ENCODE assay signal across 9 mouse cellular contexts in genomic region chr4:32170106-32170459, GRCm38 (mm10).
DNase-seq lines count a peak whose midpoint lies in the region; ATAC-seq lines count a peak whose summit lies in the region.
"Had no signal": no experiment of that assay in that cellular context is flagged by ENCODE, and none has a peak within 500 bp of the region (broad histone marks: within the 10 kb centered on the region; RNA-seq: fewer than 3 reads in every experiment).

No protein-coding gene starts in this region.

- no peak overlapping the region for H3K9ac ChIP-seq in kidney, embryonic 15.5 days
- H3K9ac ChIP-seq: hindbrain, embryonic 13.5 days had no signal

- H3K9me3 ChIP-seq in kidney, embryonic 15.5 days (replicated peaks), result no peaks in the 10 kb centered on the region
- no peaks in the 10 kb centered on the region for H3K9me3 ChIP-seq in limb, embryonic 10.5 days (replicated peaks)
- H3K9me3 ChIP-seq: hindbrain, embryonic 13.5 days had no signal

- peaks cover 27% of the 10 kb centered on the region for H3K4me1 ChIP-seq in kidney, embryonic 15.5 days
- H3K4me1 ChIP-seq in limb, embryonic 10.5 days, result peaks cover 62% of the 10 kb centered on the region
- H3K4me1 ChIP-seq: hindbrain, embryonic 13.5 days had no signal

- H3K36me3 ChIP-seq in kidney, embryonic 15.5 days, result no peaks in the 10 kb centered on the region
- H3K36me3 ChIP-seq in limb, embryonic 10.5 days, result no peaks in the 10 kb centered on the region
- H3K36me3 ChIP-seq: hindbrain, embryonic 13.5 days had no signal

- 30% methylated on average over 4 of the region's 4 CpGs for WGBS in kidney, embryonic 15.5 days
- WGBS in limb, embryonic 10.5 days, result 43% methylated on average over 4 of the region's 4 CpGs

- H3K4me3 ChIP-seq in kidney, embryonic 15.5 days (replicated peaks), result no peak overlapping the region
- H3K4me3 ChIP-seq in limb, embryonic 10.5 days, result no peak overlapping the region
- H3K4me3 ChIP-seq: hindbrain, embryonic 13.5 days had no signal

- peak overlapping the region; percentile 15; the same call in 1 of the 2 replicates for H3K4me2 ChIP-seq in kidney, embryonic 15.5 days
- H3K4me2 ChIP-seq: hindbrain, embryonic 13.5 days had no signal

- ATAC-seq in kidney, embryonic 15.5 days (replicated peaks; ENCODE audit: low FRiP score), result no peak
- ATAC-seq in CD4-positive, CD25-positive, alpha-beta regulatory T cell, adult 4 months, result no peak

- DNase-seq in kidney, postnatal 36 days, result no peak
- DNase-seq in Muller cell, postnatal 12 days (ENCODE audit: inconsistent ontology term), result peak; percentile 91
- no peak for DNase-seq in limb, embryonic 10.5 days (ENCODE audit: low spot score)
- DNase-seq in naive thymus-derived CD4-positive, alpha-beta T cell, adult 2 months (ENCODE audit: low read depth), result peak; percentile 15
- no peak for DNase-seq in layer of hippocampus, adult 11-12 months (ENCODE audit: low spot score)
- DNase-seq: kidney, adult 2 months had no signal

- H3K27ac ChIP-seq in kidney, embryonic 15.5 days, result peak overlapping the region; percentile 34; the same call in 1 of the 2 replicates
- H3K27ac ChIP-seq in limb, embryonic 10.5 days, result peak overlapping the region; percentile 70
- H3K27ac ChIP-seq: hindbrain, embryonic 13.5 days had no signal

- H3K27me3 ChIP-seq in kidney, embryonic 15.5 days, result no peaks in the 10 kb centered on the region
- no peaks in the 10 kb centered on the region for H3K27me3 ChIP-seq in limb, embryonic 10.5 days (ENCODE audit: low read depth, poor library complexity, severe bottlenecking)
- H3K27me3 ChIP-seq: hindbrain, embryonic 13.5 days had no signal

Comparison
In these comparisons a context has a peak if more than half of its experiments do, and no peak if none do; other contexts are left out.
1. DNase-seq: peak in Muller cell, postnatal 12 days (single experiment) and naive thymus-derived CD4-positive, alpha-beta T cell, adult 2 months (single experiment); none in kidney, postnatal 36 days (0 of 2), limb, embryonic 10.5 days (single experiment) and layer of hippocampus, adult 11-12 months (single experiment).